Mouse (Mus musculus): ENCODE measurements at regions not wholly inside any gene's neighbourhood (a gene's known extent, or its start where the extent isn't known, plus 50 kb on each side); places are given as distances from the start of the nearest gene placed in this dataset.

GRCm38 (mm10) chr10:96955036-96955775 is 338.4 kb downstream of the Btg1 start:
- no peak for DNase-seq (ENCODE audit: low spot score)

GRCm38 (mm10) chr10:96955776-96956448 is 339.1 kb downstream of the Btg1 start:
- DNase-seq (ENCODE audit: low spot score) = no peak

DNA sequence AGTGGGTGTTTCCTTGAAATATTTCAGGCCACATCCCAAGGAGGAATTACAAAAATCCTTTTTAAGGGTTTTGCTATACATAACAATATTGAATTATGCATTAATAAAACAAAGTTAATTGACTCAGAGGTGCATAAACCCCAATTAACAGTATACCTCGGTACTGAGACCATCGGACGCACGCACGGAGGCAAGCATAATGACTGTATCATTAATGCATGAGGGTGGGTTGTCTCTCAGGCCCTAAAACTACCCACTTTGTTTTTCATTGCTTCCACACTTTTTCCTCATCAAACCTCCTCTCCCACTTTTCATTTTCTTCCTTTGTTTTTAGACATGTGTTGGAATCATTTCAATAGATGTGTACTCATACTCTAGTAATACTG is 339.6 kb downstream of the Btg1 start:
- no peak for DNase-seq (ENCODE audit: low spot score)

- DNase-seq (ENCODE audit: low spot score) = no peak
Measured at GRCm38 (mm10) chr10:96957019-96957418, 340.2 kb downstream of the Btg1 start.

DNA sequence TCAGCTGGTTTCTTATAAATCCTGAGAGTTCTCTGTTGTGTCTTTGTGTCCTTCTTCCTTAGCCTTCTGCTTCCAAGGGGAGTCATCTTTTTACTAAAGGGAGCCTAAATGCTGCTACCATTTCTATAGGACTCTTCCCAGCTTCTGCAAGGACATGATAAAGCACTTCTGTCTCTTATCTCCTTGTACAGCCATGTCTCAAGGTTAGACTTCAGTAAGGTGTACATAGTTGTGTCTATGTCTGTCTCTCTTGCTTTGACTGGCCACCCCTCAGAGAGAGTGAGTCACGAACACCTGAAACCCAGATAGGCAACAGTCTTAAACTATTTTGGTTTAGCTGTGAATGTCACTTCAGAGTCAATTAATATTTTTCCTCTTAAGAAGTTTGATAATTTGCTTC is 353.0 kb downstream of the Btg1 start:
- no peak for DNase-seq (ENCODE audit: low spot score)

- DNase-seq (ENCODE audit: low spot score) = no peak
Measured at GRCm38 (mm10) chr10:96970737-96971136, 353.9 kb downstream of the Btg1 start.

DNA sequence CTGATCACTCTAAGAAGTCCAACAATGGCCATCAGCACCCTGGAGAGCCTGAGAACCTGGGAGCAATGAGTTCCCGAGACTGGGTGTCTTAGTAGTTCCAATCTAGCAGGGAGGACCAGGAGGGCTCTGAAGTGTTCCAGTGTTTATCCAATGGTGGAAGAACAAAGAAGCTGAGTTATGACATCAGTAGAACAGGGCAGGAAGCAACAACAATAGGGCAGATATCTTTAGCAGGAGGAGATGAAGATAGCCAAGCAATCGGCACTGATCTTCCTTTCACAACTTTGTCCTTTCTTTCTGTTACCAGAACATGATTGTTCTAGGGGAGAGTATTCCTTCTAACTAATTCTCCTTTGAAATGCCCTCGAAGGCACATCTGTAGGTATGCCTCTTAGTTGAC is 355.0 kb downstream of the Btg1 start:
- DNase-seq (ENCODE audit: low spot score) = no peak

DNA sequence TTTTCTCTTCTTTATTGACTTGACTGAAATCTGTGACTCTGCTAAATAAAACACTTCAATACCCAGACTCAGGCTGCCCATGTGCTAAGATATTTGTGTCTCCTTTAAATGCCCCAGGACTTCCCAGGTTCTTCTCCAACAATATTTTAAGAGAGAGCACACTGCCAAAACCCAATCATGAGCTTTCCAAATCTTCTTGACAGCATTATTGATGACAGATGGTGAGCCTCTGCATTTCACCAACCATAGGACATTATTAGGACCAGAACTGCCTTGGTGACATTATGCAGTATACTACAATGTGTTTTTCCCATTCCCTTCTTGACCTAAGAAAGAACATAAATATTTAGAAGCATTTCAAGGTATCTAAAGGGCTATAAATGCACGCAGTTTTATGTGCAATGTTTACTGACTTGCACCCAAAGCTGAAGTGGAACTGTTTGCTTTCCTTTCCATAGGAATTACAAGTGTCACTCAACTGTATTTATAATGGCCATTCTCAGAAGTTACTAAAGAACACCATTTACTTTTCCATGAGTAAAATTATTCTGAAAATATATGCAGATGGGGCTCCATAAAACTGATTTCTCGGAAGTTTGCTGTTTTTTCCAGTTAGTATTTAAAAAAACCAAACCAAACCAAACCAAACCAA is 357.6 kb downstream of the Btg1 start:
- DNase-seq (ENCODE audit: low spot score) = no peak

- DNase-seq (ENCODE audit: low spot score) = no peak
Measured at GRCm38 (mm10) chr10:96976691-96977090, 359.9 kb downstream of the Btg1 start.

- no peak for DNase-seq (ENCODE audit: low spot score)
Measured at GRCm38 (mm10) chr10:96980494-96980831, 363.7 kb downstream of the Btg1 start.

GRCm38 (mm10) chr10:96980832-96981515 is 364.2 kb downstream of the Btg1 start:
- DNase-seq (ENCODE audit: low spot score) = no peak

DNA sequence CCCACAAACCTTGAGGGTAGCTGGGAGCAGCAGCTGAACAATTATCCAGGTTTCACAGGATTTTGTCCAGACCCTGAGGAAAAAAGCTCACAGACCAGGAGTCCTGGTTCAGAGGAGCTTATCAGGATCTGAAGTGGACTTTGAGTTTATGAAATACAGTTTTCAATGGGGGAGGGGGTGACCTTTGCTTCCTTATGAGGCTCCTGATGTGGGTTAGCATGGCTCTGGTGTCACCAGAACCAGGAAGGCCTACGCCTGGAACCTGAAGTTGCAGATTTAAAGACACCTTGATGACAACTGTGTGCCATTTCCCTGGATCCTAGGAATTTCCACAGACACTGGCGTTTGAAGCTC is 364.7 kb downstream of the Btg1 start:
- no peak for DNase-seq (ENCODE audit: low spot score)

DNA sequence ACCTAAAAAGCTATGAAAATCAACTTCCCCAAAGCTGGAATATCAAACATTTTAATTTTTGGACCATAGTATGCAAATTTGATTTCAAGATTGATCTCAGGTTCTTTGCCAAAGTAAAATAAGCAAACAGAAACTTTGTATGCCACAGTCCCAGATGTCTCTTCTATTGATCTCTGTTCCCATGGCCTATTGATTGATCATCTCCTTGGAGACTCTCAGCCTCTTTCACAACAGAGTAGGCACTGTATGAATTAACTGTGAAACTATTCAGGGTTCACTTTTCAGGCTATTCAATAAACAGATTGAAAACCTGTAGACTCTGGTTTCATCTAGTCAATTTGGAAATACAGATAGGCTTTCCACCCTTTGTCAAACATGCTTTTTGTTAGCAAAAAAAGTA is 384.1 kb downstream of the Btg1 start:
- no peak for DNase-seq (ENCODE audit: low spot score)

- no peak for DNase-seq (ENCODE audit: low spot score)
Measured at GRCm38 (mm10) chr10:97008873-97009272, 392.1 kb downstream of the Btg1 start.

- DNase-seq (ENCODE audit: low spot score) = no peak
Measured at GRCm38 (mm10) chr10:97009859-97010258, 393.1 kb downstream of the Btg1 start.

DNA sequence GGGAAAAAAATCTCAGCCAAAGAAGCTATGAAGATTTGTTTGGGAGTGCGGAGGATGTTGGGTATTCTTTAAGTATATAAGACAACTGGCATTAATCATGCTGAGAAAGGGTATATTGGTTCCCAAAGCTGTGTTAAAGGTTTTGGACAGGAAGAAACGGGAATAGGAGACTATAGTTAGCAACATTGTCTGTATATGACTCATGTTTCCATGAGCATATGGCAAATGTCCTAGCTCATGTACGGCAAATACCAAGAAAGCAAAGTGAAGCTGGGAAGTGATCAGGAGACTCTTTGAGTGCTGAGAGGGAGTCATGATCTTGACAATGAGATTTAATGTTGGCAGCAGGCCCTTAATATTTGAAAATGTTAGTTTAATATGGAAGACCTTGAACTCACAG is 401.8 kb downstream of the Btg1 start:
- no peak for DNase-seq (ENCODE audit: low spot score)

- no peak for DNase-seq (ENCODE audit: low spot score)
Measured at GRCm38 (mm10) chr10:97028776-97029175, 412.0 kb downstream of the Btg1 start.

- no peak for DNase-seq (ENCODE audit: low spot score)
Measured at GRCm38 (mm10) chr10:97030996-97031395, 414.2 kb downstream of the Btg1 start.

GRCm38 (mm10) chr10:97035371-97035786 is 418.6 kb downstream of the Btg1 start:
- DNase-seq (ENCODE audit: low spot score) = no peak

DNA sequence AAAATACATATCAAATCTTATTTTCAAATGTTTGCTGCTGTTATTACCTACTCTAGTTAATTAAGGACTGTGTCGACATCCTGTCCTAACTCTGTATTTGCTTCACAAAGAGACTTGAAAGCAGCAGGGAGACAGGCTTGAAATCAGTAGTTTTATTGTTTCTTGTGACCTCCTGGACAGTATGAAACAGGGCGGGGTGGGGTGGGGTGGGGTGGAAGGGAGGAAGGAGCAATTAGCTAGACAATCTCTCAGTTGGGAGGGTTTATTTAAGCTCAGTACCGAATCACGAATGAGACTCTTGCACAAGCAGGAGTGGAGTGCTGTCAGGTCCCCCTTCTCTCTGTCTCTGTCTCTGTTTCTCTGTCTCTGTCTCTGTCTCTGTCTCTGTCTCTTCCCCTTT is 421.2 kb downstream of the Btg1 start:
- DNase-seq (ENCODE audit: low spot score) = no peak

GRCm38 (mm10) chr10:97047566-97047965 is 430.8 kb downstream of the Btg1 start:
- DNase-seq (ENCODE audit: low spot score) = no peak

- no peak for DNase-seq (ENCODE audit: low spot score)
Measured at GRCm38 (mm10) chr10:97047996-97048395, 431.2 kb downstream of the Btg1 start.

GRCm38 (mm10) chr10:97054472-97054871 is 424.9 kb upstream of the Dcn start:
- DNase-seq (ENCODE audit: low spot score) = no peak
